In genomic region chr9:53770771-53771343, GRCm38 (mm10) we compare ENCODE assay signal across 9 mouse cellular contexts. TPM values are rescaled to one million over a fixed set of nuclear protein-coding genes. Genes with fewer than 3 reads are reported as not detected.
DNase-seq lines count a peak whose midpoint lies in the region; ATAC-seq and TF ChIP-seq lines count a peak whose summit lies in the region.
"Had no signal": no experiment of that assay in that cellular context is flagged by ENCODE, and none has a peak within 500 bp of the region (broad histone marks: within the 10 kb centered on the region; RNA-seq: fewer than 3 reads in every experiment).

No protein-coding gene starts in this region.

- H3K27me3 ChIP-seq in heart, embryonic 13.5 days (replicated peaks) = peaks cover 54% of the 10 kb centered on the region
- H3K27me3 ChIP-seq in intestine, postnatal 0 days (replicated peaks; ENCODE audit: control insufficient read depth, insufficient read depth, low read length) = no peaks in the 10 kb centered on the region
- peaks cover 39% of the 10 kb centered on the region for H3K27me3 ChIP-seq in midbrain, embryonic 13.5 days

- no peak for ATAC-seq in heart, embryonic 13.5 days (ENCODE audit: extremely low read depth, insufficient number of reproducible peaks, low FRiP score, low TSS enrichment)
- peak; percentile 46 for ATAC-seq in intestine, postnatal 0 days
- no peak for ATAC-seq in midbrain, embryonic 13.5 days
- no peak for ATAC-seq in granulocyte monocyte progenitor cell, adult 5-6 weeks (replicated peaks; ENCODE audit: poor library complexity, severe bottlenecking)
- ATAC-seq in inflammation-experienced regulatory T-cells, adult 6 months = no peak

- TF ChIP-seq POLR2A in cortical plate, adult 2 months (IDR thresholded peaks at IDR 0.05; ENCODE audit: extremely low read depth, insufficient read depth, low read length) = no peak

- TF ChIP-seq CTCF in cortical plate, adult 2 months (IDR thresholded peaks at IDR 0.05; ENCODE audit: extremely low read depth, insufficient read depth, low read length) = no peak
- TF ChIP-seq CTCF in intestine, postnatal 0 days (IDR thresholded peaks at IDR 0.05; ENCODE audit: low read depth) = no peak

- H3K27ac ChIP-seq in heart, embryonic 13.5 days (replicated peaks) = no peak overlapping the region
- H3K27ac ChIP-seq in cortical plate, adult 2 months (ENCODE audit: insufficient read depth, low read length) = no peak overlapping the region
- peak overlapping the region; percentile 92 for H3K27ac ChIP-seq in intestine, postnatal 0 days (ENCODE audit: low read depth, low read length)
- no peak overlapping the region for H3K27ac ChIP-seq in midbrain, embryonic 13.5 days

- H3K9me3 ChIP-seq in heart, embryonic 13.5 days = peaks cover 10% of the 10 kb centered on the region; the same call in 1 of the 2 replicates
- no peaks in the 10 kb centered on the region for H3K9me3 ChIP-seq in intestine, postnatal 0 days (ENCODE audit: control insufficient read depth)
- peaks cover 7% of the 10 kb centered on the region; the same call in 1 of the 2 replicates for H3K9me3 ChIP-seq in midbrain, embryonic 13.5 days

- peak overlapping the region; percentile 98 for H3K4me2 ChIP-seq in heart, embryonic 13.5 days
- H3K4me2 ChIP-seq in intestine, postnatal 0 days (replicated peaks; ENCODE audit: low read depth) = peak overlapping the region; percentile 91
- H3K4me2 ChIP-seq in midbrain, embryonic 13.5 days (replicated peaks) = peak overlapping the region; percentile 81

- peak overlapping the region; percentile 66 for H3K4me3 ChIP-seq in heart, embryonic 13.5 days
- H3K4me3 ChIP-seq in cortical plate, adult 2 months (ENCODE audit: insufficient read depth, low read length) = peak overlapping the region; percentile 66
- peak overlapping the region; percentile 64 for H3K4me3 ChIP-seq in intestine, postnatal 0 days (ENCODE audit: low read depth, low read length)
- peak overlapping the region; percentile 60 for H3K4me3 ChIP-seq in midbrain, embryonic 13.5 days (replicated peaks)

- WGBS in heart, embryonic 13.5 days = 33% methylated on average over 12 of the region's 12 CpGs
- 20% methylated on average over 12 of the region's 12 CpGs for WGBS in intestine, postnatal 0 days
- WGBS in midbrain, embryonic 13.5 days = 49% methylated on average over 12 of the region's 12 CpGs

- H3K36me3 ChIP-seq in heart, embryonic 13.5 days = no peaks in the 10 kb centered on the region
- no peaks in the 10 kb centered on the region for H3K36me3 ChIP-seq in intestine, postnatal 0 days (ENCODE audit: control insufficient read depth, insufficient read depth)
- H3K36me3 ChIP-seq in midbrain, embryonic 13.5 days = no peaks in the 10 kb centered on the region

- no peak for DNase-seq in heart, postnatal 10 days
- no peak for DNase-seq in cerebellum, adult 8-10 months

- H3K9ac ChIP-seq in heart, embryonic 13.5 days = peak overlapping the region; percentile 73; the same call in 1 of the 2 replicates
- peak overlapping the region; percentile 62; the same call in 1 of the 2 replicates for H3K9ac ChIP-seq in intestine, postnatal 0 days (ENCODE audit: low read depth, low read length)
- H3K9ac ChIP-seq in midbrain, embryonic 13.5 days (replicated peaks) = no peak overlapping the region

- intact Hi-C loops in heart, postnatal 10 days (cut with DNase I) = no loop called here

- H3K4me1 ChIP-seq in heart, embryonic 13.5 days = peaks cover 9% of the 10 kb centered on the region
- H3K4me1 ChIP-seq in cortical plate, adult 2 months (ENCODE audit: control insufficient read depth, insufficient read depth, low read length) = 0 out of 2 replicates have a peak, but pooled peaks cover 2% of the 10 kb centered on the region
- H3K4me1 ChIP-seq in intestine, postnatal 0 days (replicated peaks; ENCODE audit: control insufficient read depth, insufficient read depth, low read length) = peaks cover 2% of the 10 kb centered on the region; the same call in 1 of the 2 replicates
- peaks cover 13% of the 10 kb centered on the region for H3K4me1 ChIP-seq in midbrain, embryonic 13.5 days (replicated peaks)

RNA-seq across cellular contexts. Expression of gene Slc35f2, which starts 0.5 kb away (rescaled TPM):
- 0.68 and 0.75 TPM in 2 replicates for polyA plus RNA-seq in heart, embryonic 13.5 days (2015; fragmentation: Nextera tagmentation; extraction: Ambion mirVana)
- total RNA-seq in heart, postnatal 10 days (2021) = under 1 TPM in 1 of 2 experiments, not detected in 1; 0.29 TPM
- 5.7 and 6.2 TPM in 2 replicates for polyA plus RNA-seq in cortical plate, adult 2 months (2012; rRNA removed)
- 32.9 and 33.1 TPM in 2 replicates for polyA plus RNA-seq in intestine, postnatal 0 days (2015; fragmentation: Nextera tagmentation; extraction: Ambion mirVana)
- polyA plus RNA-seq in midbrain, embryonic 13.5 days (2015; fragmentation: Nextera tagmentation; extraction: Ambion mirVana) = 3.6 and 3.9 TPM in 2 replicates
- 0.60 and 1.9 TPM in 2 replicates for total RNA-seq in granulocyte monocyte progenitor cell, adult 5-6 weeks (2014; fragmentation: Nextera tagmentation)
- total RNA-seq in granulocyte monocyte progenitor cell, adult 5-6 weeks (2017) = 0.88 and 1.2 TPM in 2 replicates
- 10 to 100 TPM in 2 of 3 experiments, 1 to 10 TPM in 1; 8.5 to 11.0 (median 10.6) TPM for polyA plus RNA-seq in inflammation-experienced regulatory T-cells, adult 6 months (2017; shearing (Covaris generic))
- total RNA-seq: MEL had no signal
